Mouse (Mus musculus): ENCODE data around the gene Ccnk. TPM values are rescaled to one million over a fixed set of nuclear protein-coding genes. Genes with fewer than 3 reads are reported as not detected.

Gene Ccnk
- polyA plus RNA-seq, 1 experiment from 2014 or later, result 10.6 TPM

- H3K4me3 ChIP-seq (ENCODE audit: low read depth, low read length), result no peak overlapping the region
- ATAC-seq (ENCODE audit: low FRiP score) (no peak), DNase-seq (ENCODE audit: low spot score) (no peak)
- no peak overlapping the region for H3K9ac ChIP-seq (ENCODE audit: low read depth, low read length)
- H3K27me3 ChIP-seq (ENCODE audit: control insufficient read depth, insufficient read depth, low read length), result no peaks in the 10 kb centered on the region
- no peaks in the 10 kb centered on the region; the same call in 1 of the 2 replicates for H3K4me1 ChIP-seq (replicated peaks; ENCODE audit: control insufficient read depth, insufficient read depth, low read length)
- no peak overlapping the region for H3K27ac ChIP-seq (ENCODE audit: low read depth, low read length)
- 0 out of 2 replicates have a peak, but pooled peaks cover 3% of the 10 kb centered on the region for H3K36me3 ChIP-seq (ENCODE audit: control insufficient read depth, insufficient read depth, low read length)
- H3K4me2 ChIP-seq (replicated peaks; ENCODE audit: low read depth, low read length), result no peak overlapping the region
- H3K9me3 ChIP-seq (ENCODE audit: control insufficient read depth, low read length), result no peaks in the 10 kb centered on the region
Measured at GRCm38 (mm10) chr12:108159863-108160262, 19.5 kb upstream of the Ccnk start.

GRCm38 (mm10) chr12:108162036-108162435, 17.3 kb upstream of the Ccnk start:
- ATAC-seq (ENCODE audit: low FRiP score) (no peak), DNase-seq (ENCODE audit: low spot score) (peak; percentile 43)
- Histone ChIP-seq H3K9me3 (ENCODE audit: control insufficient read depth, low read length) (no peaks in the 10 kb centered on the region), H3K27me3 (ENCODE audit: control insufficient read depth, insufficient read depth, low read length) (no peaks in the 10 kb centered on the region), H3K9ac (ENCODE audit: low read depth, low read length) (no peak overlapping the region), H3K27ac (ENCODE audit: low read depth, low read length) (no peak overlapping the region), H3K4me1 (replicated peaks; ENCODE audit: control insufficient read depth, insufficient read depth, low read length) (no peaks in the 10 kb centered on the region; the same call in 1 of the 2 replicates), H3K36me3 (ENCODE audit: control insufficient read depth, insufficient read depth, low read length) (0 out of 2 replicates have a peak, but pooled peaks cover 3% of the 10 kb centered on the region), H3K4me3 (ENCODE audit: low read depth, low read length) (no peak overlapping the region), H3K4me2 (replicated peaks; ENCODE audit: low read depth, low read length) (no peak overlapping the region)
- WGBS, result 91% methylated on average over 1 of the region's 1 CpGs

GRCm38 (mm10) chr12:108163706-108164105, 15.7 kb upstream of the Ccnk start:
- 85% methylated on average over 3 of the region's 3 CpGs for WGBS
- no peaks in the 10 kb centered on the region for H3K9me3 ChIP-seq (ENCODE audit: control insufficient read depth, low read length)
- H3K4me3 ChIP-seq (ENCODE audit: low read depth, low read length), result no peak overlapping the region
- no peak overlapping the region for H3K4me2 ChIP-seq (replicated peaks; ENCODE audit: low read depth, low read length)
- ATAC-seq (ENCODE audit: low FRiP score) (no peak), DNase-seq (ENCODE audit: low spot score) (no peak)
- no peak overlapping the region for H3K27ac ChIP-seq (ENCODE audit: low read depth, low read length)
- no peak overlapping the region for H3K9ac ChIP-seq (ENCODE audit: low read depth, low read length)
- 0 out of 2 replicates have a peak, but pooled peaks cover 3% of the 10 kb centered on the region for H3K36me3 ChIP-seq (ENCODE audit: control insufficient read depth, insufficient read depth, low read length)
- H3K4me1 ChIP-seq (replicated peaks; ENCODE audit: control insufficient read depth, insufficient read depth, low read length), result no peaks in the 10 kb centered on the region; the same call in 1 of the 2 replicates
- no peaks in the 10 kb centered on the region for H3K27me3 ChIP-seq (ENCODE audit: control insufficient read depth, insufficient read depth, low read length)

GRCm38 (mm10) chr12:108168909-108169308, 10.5 kb upstream of the Ccnk start:
- H3K36me3 ChIP-seq (ENCODE audit: control insufficient read depth, insufficient read depth, low read length), result no peaks in the 10 kb centered on the region
- H3K9ac ChIP-seq (ENCODE audit: low read depth, low read length), result no peak overlapping the region
- H3K9me3 ChIP-seq (ENCODE audit: control insufficient read depth, low read length), result no peaks in the 10 kb centered on the region
- no peaks in the 10 kb centered on the region; the same call in 1 of the 2 replicates for H3K4me1 ChIP-seq (replicated peaks; ENCODE audit: control insufficient read depth, insufficient read depth, low read length)
- DNase-seq (ENCODE audit: low spot score), result no peak
- 85% methylated on average over 3 of the region's 3 CpGs for whole genome bisulfite sequencing
- no peaks in the 10 kb centered on the region for H3K27me3 ChIP-seq (ENCODE audit: control insufficient read depth, insufficient read depth, low read length)
- no peak overlapping the region for H3K4me2 ChIP-seq (replicated peaks; ENCODE audit: low read depth, low read length)
- no peak overlapping the region for H3K27ac ChIP-seq (ENCODE audit: low read depth, low read length)
- no peak for ATAC-seq (ENCODE audit: low FRiP score)
- no peak overlapping the region for H3K4me3 ChIP-seq (ENCODE audit: low read depth, low read length)

- H3K36me3 ChIP-seq (ENCODE audit: control insufficient read depth, insufficient read depth, low read length), result no peaks in the 10 kb centered on the region
- no peak overlapping the region for H3K4me2 ChIP-seq (replicated peaks; ENCODE audit: low read depth, low read length)
- no peak overlapping the region for H3K9ac ChIP-seq (ENCODE audit: low read depth, low read length)
- no peaks in the 10 kb centered on the region for H3K27me3 ChIP-seq (ENCODE audit: control insufficient read depth, insufficient read depth, low read length)
- no peak for DNase-seq (ENCODE audit: low spot score)
- H3K9me3 ChIP-seq (ENCODE audit: control insufficient read depth, low read length), result no peaks in the 10 kb centered on the region
- no peak overlapping the region for H3K27ac ChIP-seq (ENCODE audit: low read depth, low read length)
- no peaks in the 10 kb centered on the region for H3K4me1 ChIP-seq (replicated peaks; ENCODE audit: control insufficient read depth, insufficient read depth, low read length)
- no peak overlapping the region for H3K4me3 ChIP-seq (ENCODE audit: low read depth, low read length)
- WGBS, result 93% methylated on average over 3 of the region's 3 CpGs
- ATAC-seq (ENCODE audit: low FRiP score), result no peak
Measured at GRCm38 (mm10) chr12:108170467-108170866, 8.9 kb upstream of the Ccnk start.

GRCm38 (mm10) chr12:108171336-108171735, 8.0 kb upstream of the Ccnk start:
- H3K9me3 ChIP-seq (ENCODE audit: control insufficient read depth, low read length), result no peaks in the 10 kb centered on the region
- no peak for DNase-seq (ENCODE audit: low spot score)

GRCm38 (mm10) chr12:108172639-108173038, 6.7 kb upstream of the Ccnk start:
- WGBS, result 58% methylated on average over 4 of the region's 4 CpGs
- H3K36me3 ChIP-seq (ENCODE audit: control insufficient read depth, insufficient read depth, low read length), result no peaks in the 10 kb centered on the region
- no peak overlapping the region for H3K4me2 ChIP-seq (replicated peaks; ENCODE audit: low read depth, low read length)
- H3K9ac ChIP-seq (ENCODE audit: low read depth, low read length), result no peak overlapping the region
- DNase-seq (ENCODE audit: low spot score), result no peak
- no peak overlapping the region for H3K4me3 ChIP-seq (ENCODE audit: low read depth, low read length)
- no peaks in the 10 kb centered on the region for H3K27me3 ChIP-seq (ENCODE audit: control insufficient read depth, insufficient read depth, low read length)
- H3K27ac ChIP-seq (ENCODE audit: low read depth, low read length), result no peak overlapping the region
- 0 out of 2 replicates have a peak, but pooled peaks cover 3% of the 10 kb centered on the region for H3K4me1 ChIP-seq (replicated peaks; ENCODE audit: control insufficient read depth, insufficient read depth, low read length)
- no peak for ATAC-seq (ENCODE audit: low FRiP score)
- no peaks in the 10 kb centered on the region for H3K9me3 ChIP-seq (ENCODE audit: control insufficient read depth, low read length)

More at GRCm38 (mm10) chr12:108171336-108171735, 8.0 kb upstream of the Ccnk start:
- Histone ChIP-seq H3K27me3 (ENCODE audit: control insufficient read depth, insufficient read depth, low read length) (no peaks in the 10 kb centered on the region), H3K4me2 (replicated peaks; ENCODE audit: low read depth, low read length) (no peak overlapping the region), H3K4me1 (replicated peaks; ENCODE audit: control insufficient read depth, insufficient read depth, low read length) (no peaks in the 10 kb centered on the region), H3K36me3 (ENCODE audit: control insufficient read depth, insufficient read depth, low read length) (no peaks in the 10 kb centered on the region), H3K9ac (ENCODE audit: low read depth, low read length) (no peak overlapping the region), H3K27ac (ENCODE audit: low read depth, low read length) (no peak overlapping the region), H3K4me3 (ENCODE audit: low read depth, low read length) (no peak overlapping the region)
- no peak for ATAC-seq (ENCODE audit: low FRiP score)

- no peak overlapping the region for H3K9ac ChIP-seq (ENCODE audit: low read depth, low read length)
- DNase-seq (ENCODE audit: low spot score) (no peak), ATAC-seq (ENCODE audit: low FRiP score) (no peak)
- H3K4me1 ChIP-seq (replicated peaks; ENCODE audit: control insufficient read depth, insufficient read depth, low read length), result peaks cover 6% of the 10 kb centered on the region; the same call in 1 of the 2 replicates
- no peak overlapping the region for H3K4me3 ChIP-seq (ENCODE audit: low read depth, low read length)
- WGBS, result 82% methylated on average over 8 of the region's 8 CpGs
- H3K36me3 ChIP-seq (ENCODE audit: control insufficient read depth, insufficient read depth, low read length), result no peaks in the 10 kb centered on the region
- H3K4me2 ChIP-seq (replicated peaks; ENCODE audit: low read depth, low read length), result no peak overlapping the region
- H3K9me3 ChIP-seq (ENCODE audit: control insufficient read depth, low read length), result no peaks in the 10 kb centered on the region
- no peaks in the 10 kb centered on the region for H3K27me3 ChIP-seq (ENCODE audit: control insufficient read depth, insufficient read depth, low read length)
- H3K27ac ChIP-seq (ENCODE audit: low read depth, low read length), result no peak overlapping the region
Measured at GRCm38 (mm10) chr12:108174606-108175505, 4.5 kb upstream of the Ccnk start.

GRCm38 (mm10) chr12:108176366-108176765, 3.0 kb upstream of the Ccnk start:
- 81% methylated on average over 3 of the region's 3 CpGs for WGBS
- no peaks in the 10 kb centered on the region for H3K36me3 ChIP-seq (ENCODE audit: control insufficient read depth, insufficient read depth, low read length)
- no peak overlapping the region for H3K4me2 ChIP-seq (replicated peaks; ENCODE audit: low read depth, low read length)
- no peaks in the 10 kb centered on the region for H3K9me3 ChIP-seq (ENCODE audit: control insufficient read depth, low read length)
- DNase-seq (ENCODE audit: low spot score) (no peak), ATAC-seq (ENCODE audit: low FRiP score) (no peak)
- H3K27ac ChIP-seq (ENCODE audit: low read depth, low read length), result no peak overlapping the region
- no peaks in the 10 kb centered on the region for H3K27me3 ChIP-seq (ENCODE audit: control insufficient read depth, insufficient read depth, low read length)
- H3K9ac ChIP-seq (ENCODE audit: low read depth, low read length), result no peak overlapping the region
- H3K4me3 ChIP-seq (ENCODE audit: low read depth, low read length), result no peak overlapping the region
- peaks cover 6% of the 10 kb centered on the region for H3K4me1 ChIP-seq (replicated peaks; ENCODE audit: control insufficient read depth, insufficient read depth, low read length)
